Mouse (Mus musculus) midbrain, embryonic 10.5 days (tissue): Measurements from ENCODE around the gene Olfr283. TPM values are rescaled to one million over a fixed set of nuclear protein-coding genes. Genes with fewer than 3 reads are reported as not detected.
A peak's percentile ranks its signal among the peaks of the same experiment; 100 is the strongest.
"Not testable (repeated sequence)": the region's sequence is repeated elsewhere in the genome, so short reads cannot be mapped to it uniquely, and the experiment has no call there.

Source experiments
- DNase-seq: peaks from one replicate; pipeline ENCODE4 v3.0.0-alpha.2; 2017; ENCODE audit warnings: low spot score
- H3K27ac ChIP-seq: fragments of 300-500 bp; sonication (generic); replicated peaks from 2 replicates; pipeline ENCODE4 v1.5.1; 2016; ENCODE audit warnings: mild to moderate bottlenecking
- H3K27me3 ChIP-seq: fragments of 300-500 bp; sonication (generic); 2 replicates; pipeline ENCODE4 v1.6.1; 2016; ENCODE audit warnings: low read depth, mild to moderate bottlenecking; ENCODE audit not compliant: poor library complexity, severe bottlenecking
- H3K36me3 ChIP-seq: fragments of 300-500 bp; sonication (generic); 2 replicates; pipeline ENCODE4 v1.6.1; 2016; ENCODE audit warnings: mild to moderate bottlenecking, moderate library complexity
- H3K4me1 ChIP-seq: fragments of 300-500 bp; sonication (generic); 2 replicates; pipeline ENCODE4 v1.6.1; 2016
- H3K4me3 ChIP-seq: fragments of 300-500 bp; sonication (generic); 2 replicates; pipeline ENCODE4 v1.5.1; 2016; ENCODE audit warnings: mild to moderate bottlenecking, moderate library complexity
- H3K9me3 ChIP-seq: fragments of 300-500 bp; sonication (generic); replicated peaks from 2 replicates; pipeline ENCODE4 v1.6.1; 2016; ENCODE audit warnings: mild to moderate bottlenecking
- WGBS: fragments of 180-500 bp; shearing (Covaris S2); methylation state at CpG from one replicate; pipeline ENCODE4 v1.1.7; 2016; 5-methylcytosine and 5-hydroxymethylcytosine counted together
- polyA plus RNA-seq: library from polyadenylated mRNA; unstranded; fragments of >200 nt; fragmentation: Nextera tagmentation; extraction: Ambion mirVana; gene quantifications from 2 replicates; pipeline ENCODE4 v1.2.1, GENCODE M21; 2016

Olfr283 gene
- not detected in 2 replicates for polyA plus RNA-seq

DNA sequence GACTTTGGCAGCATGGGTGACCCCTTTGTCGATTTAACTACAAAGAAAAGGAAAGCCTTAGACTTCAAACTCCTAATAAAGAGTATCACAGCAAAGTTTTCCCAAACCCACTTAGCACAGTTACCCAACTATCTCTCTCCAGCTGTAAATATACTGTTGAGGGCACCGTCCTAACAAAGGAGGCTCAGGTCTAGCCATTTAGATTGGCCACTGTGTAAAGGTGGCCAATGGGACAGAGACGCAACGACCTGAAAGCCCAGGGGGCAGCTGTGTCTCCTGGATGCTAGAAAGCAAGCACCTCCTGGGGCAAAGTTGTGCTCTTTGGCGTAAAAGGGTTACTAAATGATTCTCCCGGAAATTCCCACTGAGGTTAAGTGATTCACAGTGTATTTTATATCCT is at the start of gene Olfr283:
Gene Olfr283, minus strand, starts transcription at position 101 of the 400 bp plus-strand sequence.
- H3K4me3 ChIP-seq, result no peak within 1 kb of the TSS
- H3K36me3 ChIP-seq, result no peaks in the 10 kb centered on the region
- no peaks in the 10 kb centered on the region for H3K4me1 ChIP-seq
- no peak for DNase-seq
- no peaks in the 10 kb centered on the region for H3K27me3 ChIP-seq
- WGBS, result 84% methylated on average over 6 of the region's 6 CpGs
- H3K27ac ChIP-seq, result no peak within 1 kb of the TSS
- no peaks in the 10 kb centered on the region for H3K9me3 ChIP-seq

- no peak for DNase-seq
- WGBS, result 91% methylated on average over 7 of the region's 7 CpGs
- H3K36me3 ChIP-seq, result no peaks in the 10 kb centered on the region
- peaks cover 17% of the 10 kb centered on the region for H3K4me1 ChIP-seq
- no peaks in the 10 kb centered on the region for H3K27me3 ChIP-seq
- H3K4me3 ChIP-seq, result no peak overlapping the region
- peak overlapping the region; percentile 46; the same call in 1 of the 2 replicates for H3K27ac ChIP-seq
- H3K9me3 ChIP-seq, result no peaks in the 10 kb centered on the region
These were observed 44.4 kb upstream of the Olfr283 start for GRCm38 (mm10) chr15:98425188-98425587.

GRCm38 (mm10) chr15:98424753-98425152 is 44.0 kb upstream of the Olfr283 start:
- Histone ChIP-seq H3K27ac (peak overlapping the region; percentile 46), H3K4me3 (no peak overlapping the region), H3K36me3 (no peaks in the 10 kb centered on the region), H3K9me3 (no peaks in the 10 kb centered on the region), H3K4me1 (peaks cover 17% of the 10 kb centered on the region), H3K27me3 (no peaks in the 10 kb centered on the region)
- no peak for DNase-seq
- 77% methylated on average over 6 of the region's 6 CpGs for WGBS

DNA sequence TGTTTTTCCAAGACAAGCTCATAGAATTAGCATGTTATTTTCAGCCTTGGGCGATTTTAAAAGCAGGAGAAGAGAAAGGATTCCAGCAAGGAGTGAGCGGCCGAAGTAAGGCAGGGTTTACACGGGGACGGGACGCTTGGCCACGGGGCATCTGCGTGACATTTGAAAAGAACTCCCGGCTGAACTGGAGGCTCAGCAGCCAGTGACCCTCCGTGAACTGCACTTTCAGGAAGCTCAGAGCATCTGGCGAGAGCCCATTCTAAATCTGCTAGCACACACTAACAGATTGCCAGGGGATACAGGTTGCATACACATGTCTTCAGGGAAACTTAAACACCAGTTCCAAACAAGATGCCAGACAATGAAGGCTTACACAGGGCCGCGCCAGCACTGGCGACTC is 43.6 kb upstream of the Olfr283 start:
- Histone ChIP-seq H3K4me3 (no peak overlapping the region), H3K9me3 (no peaks in the 10 kb centered on the region), H3K27ac (peak overlapping the region; percentile 46), H3K4me1 (peaks cover 17% of the 10 kb centered on the region), H3K36me3 (no peaks in the 10 kb centered on the region), H3K27me3 (no peaks in the 10 kb centered on the region)
- no peak for DNase-seq
- 70% methylated on average over 14 of the region's 14 CpGs for WGBS

GRCm38 (mm10) chr15:98420897-98421296 is 40.2 kb upstream of the Olfr283 start:
- no peaks in the 10 kb centered on the region for H3K9me3 ChIP-seq
- H3K4me3 ChIP-seq, result no peak overlapping the region
- no peaks in the 10 kb centered on the region for H3K27me3 ChIP-seq
- WGBS, result 83% methylated on average over 4 of the region's 4 CpGs
- no peaks in the 10 kb centered on the region for H3K36me3 ChIP-seq
- no peak overlapping the region for H3K27ac ChIP-seq
- no peak for DNase-seq
- H3K4me1 ChIP-seq, result peaks cover 17% of the 10 kb centered on the region

DNA sequence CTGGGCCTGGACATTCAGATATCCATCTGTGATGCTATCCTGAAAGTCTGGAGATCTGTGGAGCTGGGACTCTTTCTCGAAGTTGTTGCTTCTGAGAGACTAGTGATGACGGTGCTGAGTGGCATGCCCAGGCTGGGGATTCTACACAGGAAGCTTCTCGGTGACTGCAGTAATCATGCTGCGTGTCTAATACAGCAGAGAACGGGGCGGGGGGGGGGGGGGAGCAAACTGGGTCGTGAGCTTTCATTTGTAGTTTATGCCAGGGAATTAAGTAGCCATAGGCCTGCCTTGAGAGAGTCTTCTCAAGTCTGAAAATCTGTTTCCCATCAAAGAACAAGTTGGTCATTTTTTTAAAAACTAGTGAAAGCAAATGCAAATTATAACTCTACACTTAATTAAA is 37.4 kb upstream of the Olfr283 start:
- H3K4me3 ChIP-seq, result no peak overlapping the region
- no peaks in the 10 kb centered on the region for H3K27me3 ChIP-seq
- no peak overlapping the region for H3K27ac ChIP-seq
- H3K9me3 ChIP-seq, result no peaks in the 10 kb centered on the region
- WGBS, result 80% methylated on average over 7 of the region's 7 CpGs
- no peaks in the 10 kb centered on the region for H3K36me3 ChIP-seq
- no peaks in the 10 kb centered on the region for H3K4me1 ChIP-seq
- DNase-seq, result no peak

DNA sequence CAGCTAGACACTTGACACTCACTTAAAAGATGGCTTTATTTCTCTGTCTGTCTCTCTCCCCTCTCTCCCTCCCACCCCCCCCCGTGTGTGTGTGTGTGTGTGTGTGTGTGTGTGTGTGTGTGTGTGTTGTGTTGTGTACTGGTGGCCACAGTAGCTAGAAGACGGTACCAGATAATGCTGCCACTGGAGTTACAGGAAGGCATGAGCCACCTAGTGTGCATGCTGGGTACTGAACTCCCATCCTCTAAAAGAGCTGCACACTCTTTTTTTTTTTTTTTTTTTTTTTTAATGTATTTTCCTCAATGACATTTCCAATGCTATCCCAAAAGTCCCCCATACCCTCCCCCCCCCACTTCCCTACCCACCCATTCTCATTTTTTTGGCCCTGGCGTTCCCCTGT is 36.5 kb upstream of the Olfr283 start:
- not testable (repeated sequence) for DNase-seq

GRCm38 (mm10) chr15:98416802-98417201 is 36.1 kb upstream of the Olfr283 start:
- H3K36me3 ChIP-seq, H3K4me3 ChIP-seq, H3K27me3 ChIP-seq, DNase-seq, H3K4me1 ChIP-seq, H3K9me3 ChIP-seq, H3K27ac ChIP-seq: not testable (repeated sequence)

More for the DNA sequence above, 36.5 kb upstream of the Olfr283 start:
- H3K4me3 ChIP-seq, H3K27me3 ChIP-seq, H3K36me3 ChIP-seq, H3K4me1 ChIP-seq, H3K9me3 ChIP-seq, H3K27ac ChIP-seq: not testable (repeated sequence)
- WGBS, result 31% methylated on average over 3 of the region's 3 CpGs

GRCm38 (mm10) chr15:98415996-98416395 is 35.2 kb upstream of the Olfr283 start:
- 81% methylated on average over 4 of the region's 4 CpGs for WGBS
- Histone ChIP-seq H3K36me3 (no peaks in the 10 kb centered on the region), H3K4me3 (no peak overlapping the region), H3K4me1 (no peaks in the 10 kb centered on the region), H3K27ac (no peak overlapping the region), H3K9me3 (no peaks in the 10 kb centered on the region), H3K27me3 (no peaks in the 10 kb centered on the region)
- DNase-seq, result no peak

GRCm38 (mm10) chr15:98410249-98410648 is 29.5 kb upstream of the Olfr283 start:
- Histone ChIP-seq H3K36me3 (no peaks in the 10 kb centered on the region), H3K4me3 (no peak overlapping the region), H3K27ac (no peak overlapping the region), H3K27me3 (no peaks in the 10 kb centered on the region), H3K9me3 (no peaks in the 10 kb centered on the region; the same call in 1 of the 2 replicates), H3K4me1 (no peaks in the 10 kb centered on the region)
- no peak for DNase-seq
- WGBS, result 91% methylated on average over 9 of the region's 9 CpGs

DNA sequence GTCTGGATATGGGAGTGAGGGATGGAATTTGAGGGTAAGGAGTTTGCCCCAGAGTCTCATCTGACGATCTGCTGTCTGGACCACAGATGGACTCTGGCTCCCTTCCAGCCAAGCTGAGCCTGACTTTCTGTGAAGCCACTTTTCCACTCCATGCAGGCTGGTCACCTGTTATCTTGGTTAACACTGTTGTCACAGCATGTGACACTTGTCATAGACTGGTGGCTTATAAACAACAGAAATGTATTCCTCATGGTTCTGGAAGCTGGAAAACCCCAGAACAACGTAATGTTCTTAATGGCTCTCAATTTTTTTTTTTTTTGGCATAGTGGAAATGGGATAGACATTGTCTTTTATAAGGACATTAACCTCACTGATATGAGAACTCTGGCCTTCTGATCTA is 28.9 kb upstream of the Olfr283 start:
- Histone ChIP-seq H3K27me3 (no peaks in the 10 kb centered on the region), H3K4me1 (no peaks in the 10 kb centered on the region), H3K27ac (no peak overlapping the region), H3K36me3 (no peaks in the 10 kb centered on the region), H3K4me3 (no peak overlapping the region), H3K9me3 (no peaks in the 10 kb centered on the region; the same call in 1 of the 2 replicates)
- 98% methylated on average over 2 of the region's 2 CpGs for WGBS
- no peak for DNase-seq

DNA sequence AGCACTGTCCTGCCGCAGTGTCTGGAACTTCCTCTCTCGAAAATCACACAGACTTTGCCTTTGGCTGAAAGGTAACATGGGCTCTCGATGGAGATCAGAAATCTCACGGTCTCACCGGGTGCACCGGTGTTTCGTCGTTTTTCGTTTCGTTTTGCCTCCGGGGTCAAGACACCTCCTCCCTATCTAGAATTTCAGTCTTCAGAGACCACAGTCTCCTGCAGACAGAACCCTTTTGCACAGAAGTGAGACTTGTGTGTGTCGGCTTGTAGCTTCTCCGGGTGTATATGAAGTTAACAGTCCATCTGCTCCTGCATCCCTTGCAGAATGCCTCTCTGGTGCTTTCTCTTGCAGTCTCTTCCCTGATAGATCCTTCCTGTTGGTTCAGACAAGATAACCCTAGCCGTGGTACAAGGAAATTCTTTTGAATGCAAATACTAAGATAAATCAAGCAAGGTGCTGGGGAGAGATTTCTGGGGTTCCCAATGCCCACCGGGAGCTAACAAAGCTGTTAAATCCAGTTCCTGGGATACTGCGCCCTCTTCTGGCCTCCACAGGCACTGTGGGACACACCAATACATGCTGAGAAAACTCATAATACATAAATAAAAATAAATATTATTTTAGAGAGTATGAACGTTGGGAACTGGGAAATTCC is 27.8 kb upstream of the Olfr283 start:
- H3K27ac ChIP-seq, result no peak overlapping the region
- H3K36me3 ChIP-seq, result no peaks in the 10 kb centered on the region
- no peaks in the 10 kb centered on the region; the same call in 1 of the 2 replicates for H3K9me3 ChIP-seq
- no peaks in the 10 kb centered on the region for H3K27me3 ChIP-seq
- WGBS, result 75% methylated on average over 17 of the region's 17 CpGs
- no peaks in the 10 kb centered on the region for H3K4me1 ChIP-seq
- H3K4me3 ChIP-seq, result no peak overlapping the region
- no peak for DNase-seq

GRCm38 (mm10) chr15:98402356-98402755 is 21.6 kb upstream of the Olfr283 start:
- Histone ChIP-seq H3K4me1 (0 out of 2 replicates have a peak, but pooled peaks cover 3% of the 10 kb centered on the region), H3K36me3 (no peaks in the 10 kb centered on the region), H3K9me3 (no peaks in the 10 kb centered on the region; the same call in 1 of the 2 replicates), H3K27me3 (no peaks in the 10 kb centered on the region), H3K27ac (no peak overlapping the region), H3K4me3 (no peak overlapping the region)
- DNase-seq, result no peak
- WGBS, result 86% methylated on average over 10 of the region's 10 CpGs
